Mouse (Mus musculus): Measurements from ENCODE around the gene Ptprb. TPM values are rescaled to one million over a fixed set of nuclear protein-coding genes. Genes with fewer than 3 reads are reported as not detected.

Ptprb gene
- total RNA-seq, 1 experiment: 0.62 TPM

DNA sequence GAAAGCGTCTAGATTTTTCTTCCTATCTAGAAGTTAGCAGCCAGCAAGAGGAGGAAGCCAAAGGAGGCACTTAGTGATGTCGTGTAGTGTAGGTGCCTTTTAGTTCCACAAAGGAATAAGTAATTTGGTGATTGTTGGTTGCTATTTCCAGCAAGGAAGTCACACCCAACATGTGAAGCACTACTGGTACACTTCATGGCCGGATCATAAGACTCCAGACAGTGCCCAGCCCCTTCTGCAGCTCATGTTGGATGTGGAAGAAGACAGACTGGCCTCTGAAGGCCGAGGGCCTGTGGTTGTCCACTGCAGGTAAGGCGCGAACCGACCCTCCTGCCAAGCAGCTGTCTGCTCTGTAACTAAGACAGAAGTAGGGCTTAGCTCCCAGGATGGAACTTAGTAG is 22.7 kb upstream of the Ptprb start:
- H3K9ac ChIP-seq (ENCODE audit: insufficient read depth, low read depth, low read length, poor library complexity, severe bottlenecking): no peak overlapping the region
- in situ Hi-C loops (cut with MboI; ENCODE audit: low sequenced_read_pairs in 2 of 2, unreplicated experiment in 2 of 2): no loop called here
- no peak overlapping the region for H3K27ac ChIP-seq (ENCODE audit: insufficient read depth, low read depth, low read length, poor library complexity, severe bottlenecking)
- TF ChIP-seq ZNF384 (IDR thresholded peaks at IDR 0.05; ENCODE audit: low read depth, low read length): no peak
- TF ChIP-seq ZC3H11A (IDR thresholded peaks at IDR 0.05; ENCODE audit: borderline replicate concordance, low read depth, low read length): no peak
- TF ChIP-seq MAFK (IDR thresholded peaks at IDR 0.05; ENCODE audit: insufficient read depth, low read depth, low read length): no peak
- TF ChIP-seq HCFC1 (IDR thresholded peaks at IDR 0.05; ENCODE audit: borderline replicate concordance, insufficient read depth, low read length): no peak
- no peak for TF ChIP-seq CHD2 (IDR thresholded peaks at IDR 0.05; ENCODE audit: low read depth, low read length)
- no peaks in the 10 kb centered on the region for H3K36me3 ChIP-seq (ENCODE audit: control insufficient read depth, insufficient read depth, low read length, poor library complexity, severe bottlenecking)
- no peak overlapping the region for H3K4me3 ChIP-seq (ENCODE audit: insufficient read depth in 1 of 2, low read depth in 1 of 2, low read length in 2 of 2, poor library complexity in 1 of 2, severe bottlenecking in 1 of 2)
- no peaks in the 10 kb centered on the region for H3K9me3 ChIP-seq (ENCODE audit: control insufficient read depth, insufficient read depth, low read depth, low read length)
- no peaks in the 10 kb centered on the region for H3K4me1 ChIP-seq (ENCODE audit: control insufficient read depth in 2 of 2, insufficient read depth in 2 of 2, low read length in 2 of 2, poor library complexity in 1 of 2)
- no peak for DNase-seq (ENCODE audit: low read depth, low spot score)

DNA sequence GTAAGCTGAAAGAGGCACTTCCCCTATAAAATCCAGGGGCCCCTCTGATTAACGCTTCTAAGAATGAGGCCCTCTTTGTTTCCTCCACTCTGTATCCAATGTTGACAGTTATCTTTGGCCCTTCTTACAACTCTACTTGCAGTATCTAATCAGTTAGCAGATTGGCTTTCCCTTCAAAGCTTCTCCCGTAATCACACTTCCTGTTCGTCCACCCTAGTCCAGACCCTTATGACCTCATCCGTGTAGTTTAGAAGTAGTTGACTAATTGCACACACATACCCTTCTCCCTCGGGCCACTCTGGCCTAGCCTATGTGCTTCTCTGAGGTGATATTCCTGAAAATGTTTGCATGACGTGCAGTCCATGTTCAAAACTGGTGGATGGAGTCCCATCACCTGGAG is 21.4 kb upstream of the Ptprb start:
- no peak for DNase-seq (ENCODE audit: low read depth, low spot score)
- Histone ChIP-seq H3K27ac (ENCODE audit: insufficient read depth, low read depth, low read length, poor library complexity, severe bottlenecking) (no peak overlapping the region), H3K36me3 (ENCODE audit: control insufficient read depth, insufficient read depth, low read length, poor library complexity, severe bottlenecking) (no peaks in the 10 kb centered on the region), H3K4me1 (ENCODE audit: control insufficient read depth in 2 of 2, insufficient read depth in 2 of 2, low read length in 2 of 2, poor library complexity in 1 of 2) (no peaks in the 10 kb centered on the region), H3K4me3 (ENCODE audit: insufficient read depth in 1 of 2, low read depth in 1 of 2, low read length in 2 of 2, poor library complexity in 1 of 2, severe bottlenecking in 1 of 2) (no peak overlapping the region), H3K9me3 (ENCODE audit: control insufficient read depth, insufficient read depth, low read depth, low read length) (no peaks in the 10 kb centered on the region), H3K9ac (ENCODE audit: insufficient read depth, low read depth, low read length, poor library complexity, severe bottlenecking) (no peak overlapping the region)
- TF ChIP-seq CHD2 (IDR thresholded peaks at IDR 0.05; ENCODE audit: low read depth, low read length) (no peak), ZNF384 (IDR thresholded peaks at IDR 0.05; ENCODE audit: low read depth, low read length) (no peak), ZC3H11A (IDR thresholded peaks at IDR 0.05; ENCODE audit: borderline replicate concordance, low read depth, low read length) (no peak), MAFK (IDR thresholded peaks at IDR 0.05; ENCODE audit: insufficient read depth, low read depth, low read length) (no peak), HCFC1 (IDR thresholded peaks at IDR 0.05; ENCODE audit: borderline replicate concordance, insufficient read depth, low read length) (no peak)
- in situ Hi-C loops (cut with MboI; ENCODE audit: low sequenced_read_pairs in 2 of 2, unreplicated experiment in 2 of 2): no loop called here

DNA sequence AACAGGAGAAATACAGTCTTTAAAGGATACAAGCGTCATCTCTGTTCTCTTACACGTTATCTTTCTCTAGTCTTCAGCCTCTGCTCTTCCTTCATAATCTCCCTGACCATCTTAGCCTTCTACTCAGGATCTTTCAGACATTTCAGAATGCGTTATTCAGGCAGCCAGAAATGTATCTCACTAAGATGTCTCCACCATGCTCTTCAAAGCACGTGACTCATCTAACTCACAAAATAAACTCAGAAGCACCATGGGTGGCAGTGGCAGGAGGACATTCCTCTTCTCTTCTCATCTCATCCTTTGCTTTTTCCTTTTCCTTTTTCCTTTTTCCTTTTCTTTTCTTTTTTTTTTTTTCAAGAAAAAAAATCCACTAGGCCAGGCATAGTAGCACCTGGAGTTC is 16.0 kb upstream of the Ptprb start:
- DNase-seq (ENCODE audit: low read depth, low spot score): no peak
- in situ Hi-C loops (cut with MboI; ENCODE audit: low sequenced_read_pairs in 2 of 2, unreplicated experiment in 2 of 2): no loop called here
- TF ChIP-seq HCFC1 (IDR thresholded peaks at IDR 0.05; ENCODE audit: borderline replicate concordance, insufficient read depth, low read length) (no peak), CHD2 (IDR thresholded peaks at IDR 0.05; ENCODE audit: low read depth, low read length) (no peak), ZNF384 (IDR thresholded peaks at IDR 0.05; ENCODE audit: low read depth, low read length) (no peak)

DNA sequence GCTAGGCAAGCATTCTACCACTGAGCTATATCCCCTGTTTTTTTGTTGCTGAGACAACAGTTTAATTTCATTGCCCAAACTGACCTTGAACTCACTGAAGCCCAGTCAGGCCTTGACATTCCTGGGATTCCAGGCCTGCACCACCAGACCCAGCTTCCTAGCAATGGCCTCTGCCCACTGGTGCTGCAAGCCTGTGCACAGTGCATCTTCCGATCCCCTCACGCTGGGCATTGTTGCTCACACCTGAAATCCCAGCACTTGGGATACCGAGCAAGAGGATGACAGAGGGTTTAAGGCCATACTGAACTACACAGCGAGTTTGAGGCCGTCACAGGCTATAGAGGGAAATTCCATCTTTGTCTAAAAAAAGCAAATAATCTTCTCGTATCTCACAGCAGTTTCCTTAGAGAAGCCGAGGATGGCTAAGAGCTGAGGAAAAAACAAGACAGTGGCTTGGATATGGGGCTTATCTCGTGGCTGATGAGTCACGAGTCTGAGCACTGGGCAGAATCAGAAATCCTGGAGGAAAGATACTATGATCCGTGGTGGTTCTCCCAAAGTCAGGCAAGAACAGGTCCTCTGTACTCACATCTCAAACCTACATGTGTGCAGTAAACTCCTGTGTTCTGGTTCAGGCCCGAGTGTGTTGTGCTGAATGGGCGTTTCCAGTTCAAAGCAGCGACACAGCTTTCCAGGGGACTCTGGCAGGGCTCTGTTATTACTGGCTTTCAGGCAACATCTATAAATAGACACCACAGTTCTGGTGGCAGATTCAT is 14.5 kb upstream of the Ptprb start:
- no peak for DNase-seq (ENCODE audit: low read depth, low spot score)

More for the DNA sequence above, 16.0 kb upstream of the Ptprb start:
- Histone ChIP-seq H3K4me1 (ENCODE audit: control insufficient read depth in 2 of 2, insufficient read depth in 2 of 2, low read length in 2 of 2, poor library complexity in 1 of 2) (peaks cover 0 to 2% of the 10 kb centered on the region in 2 experiments; a peak in 3 of 4 replicates), H3K27ac (ENCODE audit: insufficient read depth, low read depth, low read length, poor library complexity, severe bottlenecking) (no peak overlapping the region), H3K36me3 (ENCODE audit: control insufficient read depth, insufficient read depth, low read length, poor library complexity, severe bottlenecking) (no peaks in the 10 kb centered on the region), H3K9me3 (ENCODE audit: control insufficient read depth, insufficient read depth, low read depth, low read length) (no peaks in the 10 kb centered on the region), H3K9ac (ENCODE audit: insufficient read depth, low read depth, low read length, poor library complexity, severe bottlenecking) (no peak overlapping the region), H3K4me3 (ENCODE audit: insufficient read depth in 1 of 2, low read depth in 1 of 2, low read length in 2 of 2, poor library complexity in 1 of 2, severe bottlenecking in 1 of 2) (no peak overlapping the region)

More for the DNA sequence above, 14.5 kb upstream of the Ptprb start:
- TF ChIP-seq MAFK (IDR thresholded peaks at IDR 0.05; ENCODE audit: insufficient read depth, low read depth, low read length) (0 out of 2 replicates have a peak, but pooled peaks have one; percentile 20), HCFC1 (IDR thresholded peaks at IDR 0.05; ENCODE audit: borderline replicate concordance, insufficient read depth, low read length) (no peak), ZC3H11A (IDR thresholded peaks at IDR 0.05; ENCODE audit: borderline replicate concordance, low read depth, low read length) (no peak), ZNF384 (IDR thresholded peaks at IDR 0.05; ENCODE audit: low read depth, low read length) (no peak), CHD2 (IDR thresholded peaks at IDR 0.05; ENCODE audit: low read depth, low read length) (no peak)
- Histone ChIP-seq H3K9me3 (ENCODE audit: control insufficient read depth, insufficient read depth, low read depth, low read length) (no peaks in the 10 kb centered on the region), H3K9ac (ENCODE audit: insufficient read depth, low read depth, low read length, poor library complexity, severe bottlenecking) (no peak overlapping the region), H3K4me3 (ENCODE audit: insufficient read depth in 1 of 2, low read depth in 1 of 2, low read length in 2 of 2, poor library complexity in 1 of 2, severe bottlenecking in 1 of 2) (no peak overlapping the region), H3K27ac (ENCODE audit: insufficient read depth, low read depth, low read length, poor library complexity, severe bottlenecking) (no peak overlapping the region), H3K36me3 (ENCODE audit: control insufficient read depth, insufficient read depth, low read length, poor library complexity, severe bottlenecking) (no peaks in the 10 kb centered on the region), H3K4me1 (ENCODE audit: control insufficient read depth in 2 of 2, insufficient read depth in 2 of 2, low read length in 2 of 2, poor library complexity in 1 of 2) (peaks cover 0 to 2% of the 10 kb centered on the region in 2 experiments; a peak in 3 of 4 replicates)
- in situ Hi-C loops (cut with MboI; ENCODE audit: low sequenced_read_pairs in 2 of 2, unreplicated experiment in 2 of 2): no loop called here
